ENCODE assay signal across 8 mouse cellular contexts in the genomic region with DNA sequence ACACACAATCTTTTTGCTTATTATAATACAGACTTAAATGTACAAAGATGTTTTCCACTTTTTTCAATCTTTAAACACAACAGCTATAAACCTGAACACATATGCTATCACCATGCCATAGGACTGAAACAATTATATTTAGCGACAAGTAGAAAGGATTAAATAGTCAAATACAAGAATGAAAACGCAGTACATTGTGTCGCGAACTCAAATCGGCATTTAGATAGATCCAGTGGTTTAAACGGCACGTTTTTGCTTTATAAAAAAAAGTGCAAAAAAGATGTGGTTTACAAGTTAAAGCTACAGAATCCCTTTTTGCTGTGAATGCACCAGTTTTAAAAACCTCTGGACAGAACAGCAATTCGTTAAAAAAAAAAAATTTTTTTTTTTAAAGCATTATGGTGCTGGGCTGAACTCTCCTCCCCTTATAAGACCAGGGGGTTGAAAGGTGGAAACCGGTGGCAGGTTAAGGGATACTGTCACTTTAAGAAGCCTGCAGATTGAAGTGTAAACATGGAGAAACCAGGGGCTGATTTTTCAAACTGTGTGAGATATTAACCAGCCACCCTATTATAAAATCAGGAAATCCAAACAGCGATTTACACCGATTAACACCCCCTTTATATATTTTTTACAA. TPM values are rescaled to one million over a fixed set of nuclear protein-coding genes. Genes with fewer than 3 reads are reported as not detected.
DNase-seq lines count a peak whose midpoint lies in the region; ATAC-seq and TF ChIP-seq lines count a peak whose summit lies in the region.

No protein-coding gene starts in this region.

- ATAC-seq in embryonic facial prominence, embryonic 11.5 days (replicated peaks; ENCODE audit: insufficient number of reproducible peaks, low FRiP score, low TSS enrichment, low read depth) = no peak
- no peak for ATAC-seq in intestine, embryonic 15.5 days
- no peak for ATAC-seq in neural tube, embryonic 13.5 days (ENCODE audit: low read depth)
- no peak for ATAC-seq in monocyte, adult 5-6 weeks (replicated peaks; ENCODE audit: insufficient number of reproducible peaks, low FRiP score, low TSS enrichment, poor library complexity, severe bottlenecking)

- H3K36me3 ChIP-seq in embryonic facial prominence, embryonic 11.5 days (replicated peaks; ENCODE audit: control insufficient read depth, insufficient read depth, low read depth, low read length) = no peaks in the 10 kb centered on the region; the same call in 1 of the 2 replicates
- H3K36me3 ChIP-seq in intestine, embryonic 15.5 days = no peaks in the 10 kb centered on the region
- peaks cover 11% of the 10 kb centered on the region; the same call in 1 of the 2 replicates for H3K36me3 ChIP-seq in neural tube, embryonic 13.5 days

- H3K4me3 ChIP-seq in left cerebral cortex, adult 2 months = peak overlapping the region; percentile 79
- peak overlapping the region; percentile 50 for H3K4me3 ChIP-seq in embryonic facial prominence, embryonic 11.5 days (ENCODE audit: low read depth, low read length)
- H3K4me3 ChIP-seq in intestine, embryonic 15.5 days (replicated peaks) = peak overlapping the region; percentile 25
- H3K4me3 ChIP-seq in neural tube, embryonic 13.5 days = peak overlapping the region; percentile 100

- H3K27ac ChIP-seq in left cerebral cortex, adult 2 months = peak overlapping the region; percentile 93
- 0 out of 2 replicates have a peak overlapping the region, but pooled peaks have one; percentile 28 for H3K27ac ChIP-seq in embryonic facial prominence, embryonic 11.5 days (replicated peaks; ENCODE audit: low read depth, low read length)
- no peak overlapping the region for H3K27ac ChIP-seq in intestine, embryonic 15.5 days
- H3K27ac ChIP-seq in neural tube, embryonic 13.5 days (replicated peaks) = peak overlapping the region; percentile 93

- peak overlapping the region; percentile 66 for H3K9ac ChIP-seq in embryonic facial prominence, embryonic 11.5 days (replicated peaks; ENCODE audit: low read length)
- 0 out of 2 replicates have a peak overlapping the region, but pooled peaks have one; percentile 5 for H3K9ac ChIP-seq in intestine, embryonic 15.5 days
- peak overlapping the region; percentile 100 for H3K9ac ChIP-seq in neural tube, embryonic 13.5 days

- TF ChIP-seq CTCF in left cerebral cortex, adult 2 months (IDR thresholded peaks at IDR 0.05) = no peak

- 8% methylated on average over 11 of the region's 11 CpGs for WGBS in embryonic facial prominence, embryonic 11.5 days
- 2% methylated on average over 11 of the region's 11 CpGs for WGBS in intestine, embryonic 15.5 days
- WGBS in neural tube, embryonic 13.5 days = 4% methylated on average over 11 of the region's 11 CpGs

- peak overlapping the region; percentile 44 for H3K4me2 ChIP-seq in embryonic facial prominence, embryonic 11.5 days (ENCODE audit: low read depth, low read length)
- peak overlapping the region; percentile 54 for H3K4me2 ChIP-seq in intestine, embryonic 15.5 days (replicated peaks)
- peak overlapping the region; percentile 67 for H3K4me2 ChIP-seq in neural tube, embryonic 13.5 days

- DNase-seq in left cerebral cortex, adult 2 months (ENCODE audit: extremely low spot score in 1 of 2, low spot score in 2 of 2) = no peak
- DNase-seq in left cerebral cortex, adult 11 months (ENCODE audit: low spot score) = no peak
- peak; percentile 60 for DNase-seq in embryonic facial prominence, embryonic 11.5 days (ENCODE audit: low spot score)
- no peak for DNase-seq in right cerebral cortex, postnatal 10 days (ENCODE audit: low spot score in 2 of 2)
- no peak for DNase-seq in adrenal gland, postnatal 36 days

- H3K9me3 ChIP-seq in embryonic facial prominence, embryonic 11.5 days (replicated peaks; ENCODE audit: control insufficient read depth, low read length) = no peaks in the 10 kb centered on the region; the same call in 1 of the 2 replicates
- H3K9me3 ChIP-seq in intestine, embryonic 15.5 days = no peaks in the 10 kb centered on the region
- no peaks in the 10 kb centered on the region for H3K9me3 ChIP-seq in neural tube, embryonic 13.5 days

- no peaks in the 10 kb centered on the region for H3K27me3 ChIP-seq in embryonic facial prominence, embryonic 11.5 days (ENCODE audit: control insufficient read depth, insufficient read depth, low read length)
- no peaks in the 10 kb centered on the region for H3K27me3 ChIP-seq in intestine, embryonic 15.5 days (replicated peaks)
- no peaks in the 10 kb centered on the region for H3K27me3 ChIP-seq in neural tube, embryonic 13.5 days

- intact Hi-C loops in left cerebral cortex, adult 2 months (cut with DNase I) = loop anchor here (2.0 kb wide), 1 partner anchor 229 kb away; no protein-coding TSS in a partner anchor

- H3K4me1 ChIP-seq in embryonic facial prominence, embryonic 11.5 days (ENCODE audit: control insufficient read depth, insufficient read depth, low read length) = no peaks in the 10 kb centered on the region
- H3K4me1 ChIP-seq in intestine, embryonic 15.5 days (replicated peaks) = peaks cover 10% of the 10 kb centered on the region; the same call in 1 of the 2 replicates
- peaks cover 26% of the 10 kb centered on the region for H3K4me1 ChIP-seq in neural tube, embryonic 13.5 days (replicated peaks)

RNA-seq across cellular contexts. Expression of a gene that starts 4.1 kb away (rescaled TPM):
- total RNA-seq in left cerebral cortex, adult 2 months (2021) = 10 to 100 TPM; 17.2 to 19.8 TPM
- 111 and 126 TPM in 2 replicates for polyA plus RNA-seq in embryonic facial prominence, embryonic 11.5 days (2014; fragmentation: Nextera tagmentation; extraction: Ambion mirVana)
- 32.2 and 38.7 TPM in 2 replicates for polyA plus RNA-seq in intestine, embryonic 15.5 days (2015; fragmentation: Nextera tagmentation; extraction: Ambion mirVana)
- 161 and 183 TPM in 2 replicates for polyA plus RNA-seq in neural tube, embryonic 13.5 days (2015; fragmentation: Nextera tagmentation; extraction: Ambion mirVana)
- 10 to 100 TPM; 20.6 to 25.2 TPM for total RNA-seq in adrenal gland, postnatal 36 days (2021)
- 0.29 to 2.4 TPM (median 0.43 TPM) in 3 replicates for total RNA-seq in monocyte, adult 5-6 weeks (2017)

Comparison
In these comparisons a context has a peak if more than half of its experiments do, and no peak if none do; other contexts are left out.
1. H3K4me3 ChIP-seq: peak in every context shown above with its lines; median percentile 100 in neural tube, embryonic 13.5 days; 79 in left cerebral cortex, adult 2 months; 50 in embryonic facial prominence, embryonic 11.5 days; 25 in intestine, embryonic 15.5 days.
2. H3K9ac ChIP-seq: peak in every context shown above with its lines; median percentile 100 in neural tube, embryonic 13.5 days; 66 in embryonic facial prominence, embryonic 11.5 days; 5 in intestine, embryonic 15.5 days.